Mouse (Mus musculus): ENCODE data around the gene Pknox2. TPM values are rescaled to one million over a fixed set of nuclear protein-coding genes. Genes with fewer than 3 reads are reported as not detected.
A peak's percentile ranks its signal among the peaks of the same experiment; 100 is the strongest.

Gene Pknox2
- polyA plus RNA-seq, 1 experiment from 2014 or later = 8.2 TPM

DNA sequence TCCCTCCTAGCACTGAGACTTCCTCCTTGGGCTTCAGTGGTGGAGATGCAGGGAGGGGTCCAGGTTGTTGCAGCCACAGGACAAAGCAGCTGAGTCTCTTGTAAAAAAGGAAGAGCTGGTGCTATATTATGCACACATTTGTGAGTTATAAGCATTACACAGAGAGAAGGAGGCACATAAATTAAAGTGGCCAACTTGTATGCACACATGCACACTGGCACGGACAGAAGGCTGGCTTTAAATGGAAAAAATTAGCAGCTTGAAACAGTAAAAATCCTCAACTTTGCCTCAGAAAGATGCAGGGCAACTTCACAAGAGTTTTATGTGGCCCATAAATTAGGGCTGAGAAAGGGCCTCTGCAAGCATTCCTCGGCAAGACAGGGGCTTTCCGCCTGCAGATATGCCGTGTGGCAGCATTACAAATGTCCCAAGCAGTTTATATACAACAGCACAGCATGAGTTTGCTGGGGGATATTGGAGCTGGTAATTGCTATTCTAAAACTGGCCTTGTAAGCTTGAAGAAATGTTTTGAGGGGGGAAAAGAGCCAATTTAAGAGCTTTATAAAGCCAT, 25.4 kb downstream of the Pknox2 start:
- Histone ChIP-seq H3K4me2 (no peak overlapping the region), H3K9ac (no peak overlapping the region), H3K27me3 (replicated peaks) (no peaks in the 10 kb centered on the region), H3K36me3 (no peaks in the 10 kb centered on the region), H3K4me1 (replicated peaks) (no peaks in the 10 kb centered on the region), H3K4me3 (no peak overlapping the region), H3K27ac (ENCODE audit: poor library complexity, severe bottlenecking) (no peak overlapping the region), H3K9me3 (replicated peaks) (no peaks in the 10 kb centered on the region)
- WGBS = 61% methylated on average over 4 of the region's 4 CpGs
- no peak for ATAC-seq (ENCODE audit: insufficient number of reproducible peaks, low FRiP score)

DNA sequence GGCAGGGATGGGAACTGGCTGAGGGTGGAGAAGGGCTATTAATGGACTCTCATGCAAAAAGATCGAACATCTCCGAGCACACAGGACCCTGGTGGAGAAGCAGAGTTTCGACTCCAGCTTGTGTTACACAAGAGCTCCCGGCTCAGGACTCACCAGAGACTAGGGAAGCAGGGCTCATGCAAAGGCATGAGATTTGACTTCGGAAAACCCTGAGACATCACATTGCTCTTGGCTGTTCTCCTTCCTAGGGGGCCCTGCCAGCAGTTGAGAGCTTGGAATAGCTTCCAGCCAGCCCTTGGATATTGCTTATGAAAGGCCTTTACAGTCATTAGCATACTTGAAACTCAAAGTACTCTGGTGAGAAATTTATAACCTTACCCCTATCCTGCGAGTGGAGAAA, 26.4 kb downstream of the Pknox2 start:
- H3K9ac ChIP-seq = no peak overlapping the region
- H3K27ac ChIP-seq (ENCODE audit: poor library complexity, severe bottlenecking) = no peak overlapping the region
- H3K4me1 ChIP-seq (replicated peaks) = no peaks in the 10 kb centered on the region
- no peaks in the 10 kb centered on the region for H3K9me3 ChIP-seq (replicated peaks)
- H3K27me3 ChIP-seq (replicated peaks) = no peaks in the 10 kb centered on the region
- H3K4me3 ChIP-seq = no peak overlapping the region
- 64% methylated on average over 6 of the region's 6 CpGs for WGBS
- no peaks in the 10 kb centered on the region for H3K36me3 ChIP-seq
- no peak for ATAC-seq (ENCODE audit: insufficient number of reproducible peaks, low FRiP score)
- no peak overlapping the region for H3K4me2 ChIP-seq

DNA sequence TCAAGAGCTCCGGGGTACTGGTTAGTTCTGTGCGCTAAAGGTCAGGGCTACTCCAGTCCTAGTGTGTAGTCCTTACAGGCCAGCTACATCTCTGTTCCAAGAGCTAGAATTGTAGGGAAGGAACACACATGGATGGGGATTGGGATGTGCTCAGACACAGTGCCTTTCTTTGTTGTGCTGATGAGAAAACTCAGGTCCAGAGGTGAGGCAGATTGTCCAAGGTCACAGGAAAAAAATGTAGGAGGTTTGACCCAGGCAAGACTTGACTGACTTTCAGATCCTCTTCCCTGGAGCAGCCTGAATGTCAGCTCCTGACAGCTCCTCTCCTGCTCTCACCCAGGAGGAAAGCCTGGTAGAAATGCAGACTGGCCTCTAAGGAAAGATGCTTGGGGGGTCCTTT, 29.7 kb downstream of the Pknox2 start:
- 82% methylated on average over 2 of the region's 2 CpGs for WGBS
- H3K9me3 ChIP-seq (replicated peaks) = no peaks in the 10 kb centered on the region
- ATAC-seq (ENCODE audit: insufficient number of reproducible peaks, low FRiP score) = no peak
- no peak overlapping the region for H3K27ac ChIP-seq (ENCODE audit: poor library complexity, severe bottlenecking)
- no peak overlapping the region for H3K9ac ChIP-seq
- H3K4me3 ChIP-seq = no peak overlapping the region
- H3K27me3 ChIP-seq (replicated peaks) = no peaks in the 10 kb centered on the region
- no peak overlapping the region for H3K4me2 ChIP-seq
- no peaks in the 10 kb centered on the region for H3K36me3 ChIP-seq
- peaks cover 10% of the 10 kb centered on the region for H3K4me1 ChIP-seq (replicated peaks)

DNA sequence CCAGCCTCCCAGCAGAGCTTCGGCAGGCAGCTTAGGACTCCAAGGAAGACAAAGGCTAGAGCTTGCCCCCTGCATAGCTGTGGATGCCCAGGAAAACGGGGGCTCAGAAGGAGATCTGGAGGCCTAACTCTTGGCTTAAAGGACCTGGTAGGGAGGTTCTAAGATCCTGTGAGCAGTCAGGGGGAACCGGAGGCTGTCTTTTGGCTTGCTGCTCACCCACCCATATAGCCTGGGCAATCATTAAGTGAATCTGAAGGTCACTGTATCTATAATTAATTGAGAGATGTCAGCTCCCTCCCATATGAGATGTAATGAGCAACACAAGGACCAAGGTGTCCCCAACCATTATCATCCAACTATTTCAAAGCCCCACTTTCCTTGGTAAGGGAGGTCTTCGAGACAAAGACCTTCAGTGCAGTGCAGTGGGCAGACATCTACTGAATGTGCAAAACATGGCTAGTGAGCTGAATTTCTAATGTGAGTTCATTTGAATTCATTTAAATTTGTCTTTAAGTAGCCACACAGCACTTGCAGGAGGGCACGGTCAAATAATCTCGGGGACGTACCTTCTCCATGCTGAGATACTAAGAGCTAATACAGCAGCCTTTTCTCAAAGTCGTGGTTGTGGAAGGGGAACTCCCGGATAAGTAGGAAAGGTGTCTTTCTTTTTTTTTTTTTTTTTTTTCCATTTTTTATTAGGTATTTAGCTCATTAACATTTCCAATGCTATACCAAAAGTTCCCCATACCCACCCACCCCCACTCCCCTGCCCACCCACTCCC, 30.4 kb downstream of the Pknox2 start:
- Histone ChIP-seq H3K9me3 (replicated peaks) (no peaks in the 10 kb centered on the region), H3K36me3 (no peaks in the 10 kb centered on the region), H3K4me2 (no peak overlapping the region), H3K4me3 (no peak overlapping the region), H3K27me3 (replicated peaks) (no peaks in the 10 kb centered on the region), H3K4me1 (replicated peaks) (peaks cover 10% of the 10 kb centered on the region), H3K9ac (no peak overlapping the region), H3K27ac (ENCODE audit: poor library complexity, severe bottlenecking) (no peak overlapping the region)
- 82% methylated on average over 9 of the region's 9 CpGs for WGBS
- ATAC-seq (ENCODE audit: insufficient number of reproducible peaks, low FRiP score) = no peak

DNA sequence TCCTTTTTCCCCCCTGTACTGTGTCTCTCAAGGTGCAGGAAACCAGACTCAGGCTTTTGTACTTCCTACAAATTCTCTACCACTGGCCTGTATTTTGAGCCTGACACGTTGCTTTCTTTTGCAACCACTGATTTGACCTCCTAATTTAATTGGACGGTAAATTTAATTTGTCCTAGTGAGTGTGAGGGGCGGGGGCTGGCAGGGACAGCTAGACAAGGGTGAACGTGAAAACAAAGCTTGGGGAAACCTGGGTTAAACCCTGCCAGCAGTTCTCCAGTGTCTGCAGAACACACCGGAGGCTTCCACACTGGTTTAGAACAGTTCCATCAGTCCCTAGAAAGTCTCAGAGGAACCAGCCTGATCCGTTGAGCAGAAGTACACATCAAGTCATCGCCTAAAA, 31.4 kb downstream of the Pknox2 start:
- Histone ChIP-seq H3K27ac (ENCODE audit: poor library complexity, severe bottlenecking) (no peak overlapping the region), H3K4me2 (no peak overlapping the region), H3K4me3 (no peak overlapping the region), H3K27me3 (replicated peaks) (no peaks in the 10 kb centered on the region), H3K9me3 (replicated peaks) (no peaks in the 10 kb centered on the region), H3K4me1 (replicated peaks) (peaks cover 10% of the 10 kb centered on the region), H3K9ac (no peak overlapping the region), H3K36me3 (no peaks in the 10 kb centered on the region)
- 82% methylated on average over 7 of the region's 7 CpGs for WGBS
- ATAC-seq (ENCODE audit: insufficient number of reproducible peaks, low FRiP score) = no peak

DNA sequence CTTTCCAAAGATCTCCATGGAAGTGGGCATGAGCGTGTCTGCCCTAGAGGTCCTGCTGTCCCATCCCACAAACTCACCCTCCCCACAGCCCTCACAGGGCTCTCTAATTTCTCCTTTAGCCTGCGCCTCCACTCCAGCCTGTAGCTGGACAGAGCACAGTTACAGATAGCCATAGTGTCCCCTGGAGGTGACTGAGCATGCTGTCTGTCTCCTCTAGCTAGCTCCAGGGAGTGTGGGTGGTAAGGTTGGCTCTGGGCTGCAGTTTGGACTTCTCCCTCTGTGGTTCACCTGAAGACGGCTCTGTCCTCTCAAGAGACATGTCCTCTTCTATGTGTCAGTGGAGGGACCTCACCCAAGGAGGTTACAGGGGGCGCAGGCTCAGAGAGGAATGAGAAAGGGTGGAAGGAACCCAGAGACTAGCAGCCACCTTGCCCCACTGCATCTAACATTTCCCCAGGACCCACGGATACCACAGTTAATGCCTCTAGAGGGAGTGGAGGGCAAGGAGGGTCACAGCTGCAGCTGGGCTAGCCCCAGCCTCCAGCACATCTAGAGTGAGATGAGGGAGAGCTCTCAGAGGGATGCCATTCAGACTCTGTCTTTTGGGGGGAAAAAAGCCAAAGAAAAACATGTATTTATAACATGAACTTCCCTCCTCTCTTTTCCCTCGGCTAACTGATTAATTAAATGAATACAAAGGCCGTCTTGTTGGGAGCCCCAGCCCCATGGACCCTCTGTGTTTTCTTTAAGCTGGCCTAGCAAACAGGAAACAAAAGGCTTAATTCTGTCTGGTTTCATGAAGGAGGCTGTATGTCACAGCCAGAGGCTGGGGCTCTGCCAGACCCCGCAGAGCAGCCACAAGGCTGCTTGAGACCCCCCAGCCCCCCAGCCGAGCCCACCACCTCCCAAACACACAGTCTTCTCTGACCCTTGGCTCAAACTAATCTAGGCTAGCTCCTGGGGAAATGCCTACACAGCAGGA, 32.6 kb downstream of the Pknox2 start:
- Histone ChIP-seq H3K36me3 (no peaks in the 10 kb centered on the region), H3K27me3 (replicated peaks) (no peaks in the 10 kb centered on the region), H3K27ac (ENCODE audit: poor library complexity, severe bottlenecking) (peak overlapping the region; percentile 24; the same call in 1 of the 2 replicates), H3K9me3 (replicated peaks) (no peaks in the 10 kb centered on the region), H3K9ac (no peak overlapping the region), H3K4me2 (no peak overlapping the region), H3K4me3 (no peak overlapping the region), H3K4me1 (replicated peaks) (peaks cover 10% of the 10 kb centered on the region)
- ATAC-seq (ENCODE audit: insufficient number of reproducible peaks, low FRiP score) = peak; percentile 33
- WGBS = 33% methylated on average over 9 of the region's 9 CpGs

DNA sequence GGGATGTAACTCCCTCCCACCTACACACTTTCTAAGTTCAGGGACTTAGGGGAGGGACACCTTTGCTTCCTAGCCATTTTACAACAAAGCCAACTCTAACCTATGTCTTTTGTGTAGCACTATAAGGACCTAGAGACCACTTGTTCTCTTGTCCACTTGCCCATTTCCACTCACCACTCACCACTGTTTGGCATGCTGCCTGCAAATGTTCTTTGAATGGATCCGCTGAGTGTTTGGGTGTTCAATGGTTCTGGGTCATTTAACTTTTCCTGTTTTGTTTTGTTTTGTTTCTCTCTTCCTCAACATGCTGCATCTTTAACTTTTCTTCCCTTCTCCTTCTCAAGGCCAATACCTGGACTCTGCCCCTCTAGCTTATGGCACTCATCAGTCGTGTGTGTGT, 39.7 kb downstream of the Pknox2 start:
- Histone ChIP-seq H3K4me3 (no peak overlapping the region), H3K27ac (ENCODE audit: poor library complexity, severe bottlenecking) (no peak overlapping the region), H3K27me3 (replicated peaks) (no peaks in the 10 kb centered on the region), H3K9ac (no peak overlapping the region), H3K9me3 (replicated peaks) (no peaks in the 10 kb centered on the region), H3K36me3 (no peaks in the 10 kb centered on the region), H3K4me2 (no peak overlapping the region), H3K4me1 (replicated peaks) (peaks cover 14% of the 10 kb centered on the region)
- WGBS = 67% methylated on average over 2 of the region's 2 CpGs
- ATAC-seq (ENCODE audit: insufficient number of reproducible peaks, low FRiP score) = no peak

DNA sequence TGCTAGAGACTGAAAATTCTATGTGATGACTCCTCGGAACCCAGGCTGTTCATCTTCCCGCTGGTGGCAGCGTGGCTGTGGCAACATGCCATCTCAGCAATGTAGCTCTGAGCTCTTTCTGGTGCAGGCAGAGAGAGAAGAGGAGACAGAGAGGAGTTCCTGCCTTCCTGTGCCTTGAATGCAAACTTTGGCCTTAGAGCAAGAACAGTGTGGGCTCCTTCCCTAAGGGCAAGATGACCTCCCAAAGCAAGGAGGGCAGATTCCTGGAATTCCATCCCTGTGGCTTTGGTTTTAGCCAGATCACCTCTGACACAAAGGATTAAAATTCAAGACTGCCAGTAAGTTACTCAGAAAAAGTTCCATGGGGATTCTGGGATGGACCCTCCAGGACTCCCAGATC, 40.4 kb downstream of the Pknox2 start:
- 66% methylated on average over 3 of the region's 3 CpGs for WGBS
- Histone ChIP-seq H3K9me3 (replicated peaks) (no peaks in the 10 kb centered on the region), H3K27me3 (replicated peaks) (no peaks in the 10 kb centered on the region), H3K36me3 (no peaks in the 10 kb centered on the region), H3K4me3 (no peak overlapping the region), H3K4me1 (replicated peaks) (peaks cover 17% of the 10 kb centered on the region), H3K4me2 (no peak overlapping the region), H3K9ac (no peak overlapping the region), H3K27ac (ENCODE audit: poor library complexity, severe bottlenecking) (no peak overlapping the region)
- ATAC-seq (ENCODE audit: insufficient number of reproducible peaks, low FRiP score) = no peak

DNA sequence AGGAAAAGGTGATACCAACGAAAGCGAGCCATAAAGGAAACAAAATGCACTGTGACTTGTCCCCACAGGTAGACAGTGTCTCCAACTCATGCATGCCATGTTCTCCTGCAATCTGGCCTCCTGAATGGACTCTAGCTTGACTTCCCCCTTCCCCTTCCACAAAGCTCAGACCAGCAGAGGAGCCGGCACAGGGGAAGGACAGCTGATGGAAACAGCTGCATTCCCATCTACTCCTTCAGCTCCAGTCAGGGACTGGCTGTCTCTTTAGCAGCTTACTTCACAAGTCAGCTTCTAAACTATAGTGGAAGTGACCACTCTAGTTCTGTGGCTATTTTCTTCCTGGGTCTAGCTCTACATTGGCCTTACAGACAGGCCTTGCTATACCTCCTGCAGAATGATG, 43.0 kb downstream of the Pknox2 start:
- no peaks in the 10 kb centered on the region for H3K27me3 ChIP-seq (replicated peaks)
- H3K36me3 ChIP-seq = no peaks in the 10 kb centered on the region
- WGBS = 63% methylated on average over 3 of the region's 3 CpGs
- no peak overlapping the region for H3K9ac ChIP-seq
- no peak overlapping the region for H3K27ac ChIP-seq (ENCODE audit: poor library complexity, severe bottlenecking)
- no peaks in the 10 kb centered on the region for H3K9me3 ChIP-seq (replicated peaks)
- H3K4me3 ChIP-seq = no peak overlapping the region
- no peak overlapping the region for H3K4me2 ChIP-seq
- no peak for ATAC-seq (ENCODE audit: insufficient number of reproducible peaks, low FRiP score)
- H3K4me1 ChIP-seq (replicated peaks) = peaks cover 40% of the 10 kb centered on the region

DNA sequence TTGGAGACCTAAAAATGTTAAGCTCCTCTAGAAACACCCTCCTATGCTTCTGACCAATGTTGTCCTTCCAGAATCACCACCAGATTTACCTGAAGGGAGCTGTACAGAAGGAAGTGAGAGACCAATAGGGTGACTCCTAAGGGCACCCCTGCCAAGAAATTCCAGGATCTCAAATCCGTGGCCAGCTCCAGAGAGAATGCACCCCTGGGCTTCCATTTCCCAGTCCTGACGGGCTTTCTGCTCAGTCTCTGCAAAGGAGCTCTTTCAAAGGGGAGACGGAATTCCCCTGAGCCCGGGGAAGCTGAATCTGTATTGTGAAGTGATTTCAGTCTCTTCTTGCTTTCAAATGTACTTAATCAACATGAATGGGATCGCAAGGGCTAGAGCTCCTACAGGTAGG, 43.4 kb downstream of the Pknox2 start:
- Histone ChIP-seq H3K36me3 (no peaks in the 10 kb centered on the region), H3K27me3 (replicated peaks) (no peaks in the 10 kb centered on the region), H3K9ac (no peak overlapping the region), H3K4me2 (no peak overlapping the region), H3K4me1 (replicated peaks) (peaks cover 40% of the 10 kb centered on the region), H3K4me3 (no peak overlapping the region), H3K27ac (ENCODE audit: poor library complexity, severe bottlenecking) (no peak overlapping the region), H3K9me3 (replicated peaks) (no peaks in the 10 kb centered on the region)
- ATAC-seq (ENCODE audit: insufficient number of reproducible peaks, low FRiP score) = no peak
- 63% methylated on average over 5 of the region's 5 CpGs for WGBS

Measured in heart, embryonic 12.5 days (tissue).